Mouse (Mus musculus) midbrain, embryonic 15.5 days (tissue): ENCODE data around the gene Dpagt1. TPM values are rescaled to one million over a fixed set of nuclear protein-coding genes. Genes with fewer than 3 reads are reported as not detected.
"Not testable (repeated sequence)": the region's sequence is repeated elsewhere in the genome, so short reads cannot be mapped to it uniquely, and the experiment has no call there.

Experiments
- ATAC-seq: fragments of 200-750 bp; cut with Nextera tagmentation; replicated peaks from 2 replicates; pipeline ENCODE4 v1.8.0; 2017; ENCODE audit warnings: moderate TSS enrichment
- H3K27ac ChIP-seq: fragments of 300-500 bp; sonication (generic); 2 replicates; pipeline ENCODE4 v1.5.1; 2015; ENCODE audit warnings: mild to moderate bottlenecking, inconsistent platforms
- H3K27me3 ChIP-seq: fragments of 300-500 bp; sonication (generic); replicated peaks from 2 replicates; pipeline ENCODE4 v1.6.1; 2015; ENCODE audit warnings: inconsistent platforms
- H3K36me3 ChIP-seq: fragments of 300-500 bp; sonication (generic); replicated peaks from 2 replicates; pipeline ENCODE4 v1.6.1; 2015; ENCODE audit warnings: inconsistent platforms
- H3K4me1 ChIP-seq: fragments of 300-500 bp; sonication (generic); 2 replicates; pipeline ENCODE4 v1.6.1; 2015; ENCODE audit warnings: inconsistent platforms
- H3K4me2 ChIP-seq: fragments of 300-500 bp; sonication (generic); 2 replicates; pipeline ENCODE4 v1.6.1; 2015; ENCODE audit warnings: inconsistent platforms, mild to moderate bottlenecking, moderate library complexity
- H3K4me3 ChIP-seq: fragments of 300-500 bp; sonication (generic); 2 replicates; pipeline ENCODE4 v1.5.1; 2015; ENCODE audit warnings: mild to moderate bottlenecking, inconsistent platforms
- H3K9ac ChIP-seq: fragments of 300-500 bp; sonication (generic); 2 replicates; pipeline ENCODE4 v1.6.1; 2015; ENCODE audit warnings: mild to moderate bottlenecking, inconsistent platforms
- H3K9me3 ChIP-seq: fragments of 300-500 bp; sonication (generic); 2 replicates; pipeline ENCODE4 v1.6.1; 2016; ENCODE audit warnings: inconsistent platforms
- WGBS: fragments of 180-500 bp; shearing (Covaris S2); methylation state at CpG from one replicate; pipeline ENCODE4 v1.1.7; 2015; ENCODE audit warnings: mixed read lengths; 5-methylcytosine and 5-hydroxymethylcytosine counted together
- polyA plus RNA-seq: library from polyadenylated mRNA; unstranded; fragments of >200 nt; fragmentation: Nextera tagmentation; extraction: Ambion mirVana; gene quantifications from 2 replicates; pipeline ENCODE4 v1.2.1, GENCODE M21; 2015

The Dpagt1 gene
- polyA plus RNA-seq, 1 experiment from 2014 or later: 36.5 TPM

DNA sequence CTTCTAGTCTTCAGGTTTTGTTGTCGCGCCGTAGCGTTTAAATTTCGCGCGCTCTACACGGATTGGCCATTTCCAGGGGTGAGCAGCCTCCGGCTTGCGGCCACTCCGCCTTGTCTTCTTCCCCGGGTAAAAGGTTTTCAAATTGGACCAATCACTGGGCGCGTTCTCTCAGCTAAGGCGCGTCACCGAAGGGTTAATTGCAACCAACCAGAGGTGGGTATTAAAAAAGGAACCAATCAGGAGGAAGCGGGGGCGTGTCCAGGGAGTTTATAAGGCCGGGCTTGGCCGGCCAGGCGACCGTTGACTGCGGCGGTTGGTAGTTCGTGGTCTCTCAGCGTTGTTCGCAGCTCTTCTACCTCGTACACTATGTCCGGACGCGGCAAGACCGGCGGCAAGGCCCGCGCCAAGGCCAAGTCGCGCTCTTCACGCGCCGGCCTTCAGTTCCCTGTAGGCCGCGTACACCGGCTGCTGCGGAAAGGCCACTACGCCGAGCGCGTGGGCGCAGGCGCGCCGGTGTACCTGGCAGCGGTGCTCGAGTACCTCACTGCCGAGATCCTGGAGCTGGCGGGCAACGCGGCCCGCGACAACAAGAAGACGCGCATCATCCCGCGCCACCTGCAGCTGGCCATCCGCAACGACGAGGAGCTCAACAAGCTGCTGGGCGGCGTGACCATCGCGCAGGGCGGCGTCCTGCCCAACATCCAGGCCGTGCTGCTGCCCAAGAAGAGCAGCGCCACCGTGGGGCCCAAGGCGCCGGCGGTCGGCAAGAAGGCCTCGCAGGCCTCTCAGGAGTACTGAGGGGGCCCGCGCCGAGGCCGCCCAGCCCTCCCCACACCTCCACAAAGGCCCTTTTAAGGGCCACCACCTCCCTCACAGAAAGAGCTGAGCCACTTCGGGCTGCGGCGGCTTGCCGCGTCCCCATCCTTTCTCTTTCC lies 8.8 kb downstream of the Dpagt1 start, which contains the start of gene H2afx:
Gene H2afx (plus strand): TSS at position 299 of the 935 bp plus-strand sequence.
- no peaks in the 10 kb centered on the region for H3K27me3 ChIP-seq
- peak within 1 kb of the TSS; percentile 88 for H3K4me3 ChIP-seq
- under 1% methylated on average over 91 of the region's 91 CpGs for WGBS
- peaks cover 21% of the 10 kb centered on the region for H3K4me1 ChIP-seq
- H3K4me2 ChIP-seq: peak within 1 kb of the TSS; percentile 88
- H3K9ac ChIP-seq: peak within 1 kb of the TSS; percentile 96
- ATAC-seq: peak; percentile 97
- H3K36me3 ChIP-seq: peaks cover 33% of the 10 kb centered on the region
- H3K27ac ChIP-seq: peak within 1 kb of the TSS; percentile 88
- H3K9me3 ChIP-seq: no peaks in the 10 kb centered on the region

DNA sequence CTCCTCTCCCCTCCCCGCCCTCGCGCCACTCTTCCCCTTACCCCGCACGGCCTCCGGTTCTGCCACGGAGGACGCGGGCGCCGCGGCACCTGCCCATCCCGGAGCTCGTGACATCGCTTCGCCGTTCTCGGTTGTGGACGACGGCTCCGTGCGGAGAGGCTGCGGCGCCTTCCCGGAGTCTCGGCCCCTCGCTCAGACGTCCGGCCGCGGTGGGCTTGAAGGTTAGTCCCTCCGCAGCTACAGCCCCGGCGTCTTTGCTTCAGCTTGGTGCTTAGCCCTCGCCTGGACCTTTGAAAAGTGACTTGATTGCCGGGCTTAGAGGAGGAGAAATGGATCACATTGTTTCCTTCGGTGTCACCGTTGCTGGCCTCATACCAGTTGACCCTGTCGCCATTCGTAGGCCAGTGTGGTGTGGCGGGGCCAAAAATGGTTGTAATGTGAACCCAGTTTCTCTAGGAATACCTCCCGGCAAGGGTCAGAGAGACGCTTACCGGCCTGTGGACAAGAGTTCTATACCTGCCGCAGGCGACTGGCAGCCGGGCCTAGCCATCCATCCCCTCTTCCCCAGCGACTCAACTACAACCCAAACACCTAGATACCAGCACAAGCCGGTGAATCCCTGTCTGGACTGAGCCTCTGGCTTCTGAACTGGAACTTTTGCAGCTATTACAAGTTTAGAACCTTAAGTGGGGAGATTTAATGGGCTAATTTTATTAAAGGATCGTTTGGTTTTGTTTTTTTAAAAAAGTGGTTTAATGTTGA lies 9.7 kb downstream of the Dpagt1 start:
- Histone ChIP-seq H3K27me3 (no peaks in the 10 kb centered on the region), H3K4me3 (peak overlapping the region; percentile 88), H3K4me1 (peaks cover 21% of the 10 kb centered on the region), H3K36me3 (peaks cover 30% of the 10 kb centered on the region), H3K4me2 (peak overlapping the region; percentile 88), H3K9ac (peak overlapping the region; percentile 96), H3K9me3 (no peaks in the 10 kb centered on the region), H3K27ac (peak overlapping the region; percentile 88)
- no peak for ATAC-seq
- under 1% methylated on average over 50 of the region's 50 CpGs for WGBS

- Histone ChIP-seq H3K4me1 (peaks cover 21% of the 10 kb centered on the region), H3K27me3 (no peaks in the 10 kb centered on the region), H3K36me3 (peaks cover 26% of the 10 kb centered on the region), H3K27ac (peak overlapping the region; percentile 88; the same call in 1 of the 2 replicates), H3K4me3 (peak overlapping the region; percentile 88), H3K9me3 (no peaks in the 10 kb centered on the region), H3K9ac (peak overlapping the region; percentile 96), H3K4me2 (peak overlapping the region; percentile 88)
- 2% methylated on average over 5 of the region's 5 CpGs for WGBS
- ATAC-seq: no peak
Observed at GRCm38 (mm10) chr9:44336093-44336406, 10.2 kb downstream of the Dpagt1 start.

GRCm38 (mm10) chr9:44336513-44336912 lies 10.7 kb downstream of the Dpagt1 start:
- Histone ChIP-seq H3K4me3 (peak overlapping the region; percentile 88), H3K36me3 (peaks cover 22% of the 10 kb centered on the region), H3K4me2 (peak overlapping the region; percentile 88), H3K9ac (peak overlapping the region; percentile 27), H3K4me1 (peaks cover 21% of the 10 kb centered on the region)
- not testable (repeated sequence) for H3K9me3 ChIP-seq, H3K27ac ChIP-seq, ATAC-seq, H3K27me3 ChIP-seq
- WGBS: 32% methylated on average over 4 of the region's 4 CpGs

DNA sequence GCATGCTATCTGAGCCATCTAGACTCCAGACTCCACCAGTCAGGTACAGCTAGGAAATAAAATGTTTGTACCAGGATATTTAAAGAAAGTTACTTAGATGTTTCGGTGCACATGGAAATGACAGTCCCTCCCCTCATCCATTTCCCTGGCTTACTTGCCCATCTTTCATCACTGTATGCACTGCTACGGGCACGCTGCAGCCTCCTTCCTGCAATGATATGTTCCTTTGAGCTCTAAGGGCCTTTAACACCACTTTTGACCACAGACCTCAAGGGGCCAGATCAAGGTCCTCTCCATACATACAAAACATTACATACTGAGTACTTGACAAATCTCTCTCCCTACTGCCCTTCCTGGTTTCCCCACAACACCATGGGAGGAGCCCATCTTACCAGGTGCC lies 11.1 kb downstream of the Dpagt1 start:
- Histone ChIP-seq H3K27me3 (no peaks in the 10 kb centered on the region), H3K36me3 (peaks cover 17% of the 10 kb centered on the region), H3K4me3 (peak overlapping the region; percentile 88; the same call in 1 of the 2 replicates), H3K4me2 (peak overlapping the region; percentile 88), H3K9me3 (no peaks in the 10 kb centered on the region), H3K27ac (no peak overlapping the region), H3K4me1 (peaks cover 21% of the 10 kb centered on the region), H3K9ac (peak overlapping the region; percentile 27)
- 88% methylated on average over 3 of the region's 3 CpGs for WGBS
- no peak for ATAC-seq

DNA sequence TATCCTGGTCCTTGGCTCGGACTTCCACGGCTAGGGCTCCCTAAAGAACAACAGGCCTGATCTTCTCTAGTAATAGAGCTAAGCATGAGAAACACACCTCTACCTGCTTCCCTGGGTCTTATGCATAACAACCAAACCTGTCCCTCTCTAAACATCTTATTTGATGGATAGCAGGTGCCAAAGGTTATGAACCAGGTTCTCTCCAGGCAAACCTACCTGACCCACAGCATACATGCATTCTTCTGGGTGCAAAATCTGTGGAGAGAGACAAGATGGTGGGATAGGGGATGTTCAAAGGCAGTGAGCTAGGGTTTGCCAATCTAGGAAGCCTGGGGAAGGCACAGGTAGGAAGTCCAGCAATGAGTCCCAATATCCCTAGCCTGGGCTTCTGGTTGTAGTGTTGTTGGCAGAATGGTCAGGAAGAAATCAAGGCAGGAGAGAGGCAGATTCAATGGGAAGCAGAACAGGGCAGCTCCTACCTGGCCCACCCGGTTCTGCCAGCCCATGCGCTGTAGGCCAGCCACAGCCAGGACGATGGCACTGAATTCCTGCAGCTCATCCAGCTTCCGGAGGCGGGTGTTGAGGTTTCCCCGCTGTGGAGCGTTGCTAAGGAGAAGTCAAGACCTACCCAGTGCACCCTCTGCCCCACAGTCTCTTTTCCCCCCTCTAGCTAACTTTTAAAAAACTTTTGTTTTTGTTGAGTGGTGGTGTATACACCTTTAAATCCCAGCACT lies 11.8 kb downstream of the Dpagt1 start:
- peaks cover 22% of the 10 kb centered on the region for H3K4me1 ChIP-seq
- no peak for ATAC-seq
- peak overlapping the region; percentile 27; the same call in 1 of the 2 replicates for H3K9ac ChIP-seq
- no peaks in the 10 kb centered on the region for H3K27me3 ChIP-seq
- H3K27ac ChIP-seq: no peak overlapping the region
- H3K4me3 ChIP-seq: no peak overlapping the region
- H3K9me3 ChIP-seq: no peaks in the 10 kb centered on the region
- peaks cover 13% of the 10 kb centered on the region for H3K36me3 ChIP-seq
- 65% methylated on average over 9 of the region's 9 CpGs for WGBS
- no peak overlapping the region; the same call in 1 of the 2 replicates for H3K4me2 ChIP-seq

GRCm38 (mm10) chr9:44338574-44338973 lies 12.8 kb downstream of the Dpagt1 start:
- ATAC-seq: no peak
- Histone ChIP-seq H3K27me3 (no peaks in the 10 kb centered on the region), H3K9ac (no peak overlapping the region), H3K27ac (no peak overlapping the region), H3K4me1 (peaks cover 30% of the 10 kb centered on the region), H3K36me3 (peaks cover 4% of the 10 kb centered on the region; the same call in 1 of the 2 replicates), H3K9me3 (no peaks in the 10 kb centered on the region), H3K4me2 (no peak overlapping the region), H3K4me3 (no peak overlapping the region)
- 78% methylated on average over 5 of the region's 5 CpGs for WGBS

GRCm38 (mm10) chr9:44341487-44341886 lies 15.7 kb downstream of the Dpagt1 start:
- H3K9me3 ChIP-seq: no peaks in the 10 kb centered on the region
- no peaks in the 10 kb centered on the region for H3K27me3 ChIP-seq
- no peak for ATAC-seq
- no peak overlapping the region for H3K4me3 ChIP-seq
- H3K4me2 ChIP-seq: no peak overlapping the region
- H3K4me1 ChIP-seq: peaks cover 21% of the 10 kb centered on the region
- WGBS: 94% methylated on average over 5 of the region's 5 CpGs
- 0 out of 2 replicates have a peak, but pooled peaks cover 2% of the 10 kb centered on the region for H3K36me3 ChIP-seq
- H3K9ac ChIP-seq: no peak overlapping the region
- H3K27ac ChIP-seq: no peak overlapping the region

- Histone ChIP-seq H3K9ac (no peak overlapping the region), H3K27me3 (no peaks in the 10 kb centered on the region), H3K9me3 (no peaks in the 10 kb centered on the region), H3K4me3 (no peak overlapping the region), H3K4me2 (no peak overlapping the region), H3K27ac (no peak overlapping the region), H3K36me3 (peaks cover 8% of the 10 kb centered on the region), H3K4me1 (peaks cover 14% of the 10 kb centered on the region)
- WGBS: 76% methylated on average over 3 of the region's 3 CpGs
- no peak for ATAC-seq
Observed at GRCm38 (mm10) chr9:44342173-44342572, 16.4 kb downstream of the Dpagt1 start.

DNA sequence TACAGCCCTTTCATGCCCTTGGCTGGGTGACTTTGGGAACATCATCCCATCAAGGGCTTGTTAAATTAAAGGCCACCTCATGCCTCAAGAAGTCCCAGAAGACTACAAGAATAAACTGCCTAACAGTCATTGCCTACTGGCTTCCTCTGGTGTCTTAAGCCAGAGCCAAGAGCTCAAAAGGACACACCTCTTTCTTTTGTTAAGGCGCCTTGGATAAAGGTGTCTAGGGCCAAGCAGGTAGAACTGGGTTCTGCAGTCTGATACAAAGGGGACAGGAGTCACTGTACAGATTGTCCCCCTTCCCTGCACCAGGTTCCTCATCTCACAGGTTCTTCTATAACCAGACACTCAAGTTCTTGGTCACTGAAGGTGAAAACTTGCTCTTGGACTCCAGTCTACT lies 16.8 kb downstream of the Dpagt1 start:
- no peak overlapping the region for H3K9ac ChIP-seq
- peaks cover 12% of the 10 kb centered on the region for H3K36me3 ChIP-seq
- H3K4me1 ChIP-seq: peaks cover 10% of the 10 kb centered on the region
- H3K27me3 ChIP-seq: no peaks in the 10 kb centered on the region
- ATAC-seq: no peak
- no peaks in the 10 kb centered on the region for H3K9me3 ChIP-seq
- 90% methylated on average over 1 of the region's 1 CpGs for WGBS
- no peak overlapping the region for H3K27ac ChIP-seq
- H3K4me3 ChIP-seq: no peak overlapping the region
- peak overlapping the region; percentile 66 for H3K4me2 ChIP-seq

GRCm38 (mm10) chr9:44343290-44343689 lies 17.5 kb downstream of the Dpagt1 start:
- Histone ChIP-seq H3K4me2 (peak overlapping the region; percentile 66), H3K27me3 (no peaks in the 10 kb centered on the region), H3K27ac (peak overlapping the region; percentile 99), H3K9ac (peak overlapping the region; percentile 83), H3K4me1 (peaks cover 10% of the 10 kb centered on the region), H3K36me3 (peaks cover 19% of the 10 kb centered on the region), H3K4me3 (peak overlapping the region; percentile 86), H3K9me3 (no peaks in the 10 kb centered on the region)
- 11% methylated on average over 6 of the region's 6 CpGs for WGBS
- peak; percentile 10 for ATAC-seq
